ENCODE assay signal across 27 mouse cellular contexts in the genomic region with DNA sequence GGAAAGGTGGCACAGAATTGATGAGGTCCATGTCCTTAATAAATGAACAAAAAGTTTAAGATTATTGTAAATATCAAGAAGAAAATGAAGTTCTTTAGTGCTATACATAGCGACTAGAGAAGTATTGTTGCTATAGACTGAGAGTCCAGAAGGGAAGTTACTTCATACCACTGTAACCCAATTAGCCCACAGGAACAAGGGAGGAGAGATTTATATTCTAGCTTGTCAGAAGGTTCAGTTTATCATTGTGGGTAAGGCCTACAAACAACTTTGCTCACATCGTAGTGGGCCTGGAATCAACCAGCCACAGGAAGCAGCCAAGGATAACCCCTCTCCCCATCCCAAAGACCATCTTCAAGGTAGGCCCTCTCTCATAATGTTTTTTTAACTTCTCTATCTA.
"Had no signal": no experiment of that assay in that cellular context is flagged by ENCODE, and none has a peak within 500 bp of the region (broad histone marks: within the 10 kb centered on the region; RNA-seq: fewer than 3 reads in every experiment).

No protein-coding gene starts in this region.

- ATAC-seq: hindbrain, embryonic 16.5 days; inflammation-experienced regulatory T-cells, adult 6 months; intestine, embryonic 15.5 days; intestine, postnatal 0 days had no signal

- H3K36me3 ChIP-seq: heart, embryonic 10.5 days; heart, embryonic 12.5 days; hindbrain, embryonic 10.5 days; hindbrain, embryonic 12.5 days; intestine, embryonic 15.5 days; kidney, embryonic 15.5 days; limb, embryonic 10.5 days; limb, embryonic 12.5 days; liver, embryonic 13.5 days had no signal

- H3K27me3 ChIP-seq: heart, embryonic 12.5 days; hindbrain, embryonic 12.5 days; kidney, embryonic 15.5 days; limb, embryonic 12.5 days; liver, embryonic 13.5 days had no signal

- H3K27ac ChIP-seq: heart, embryonic 10.5 days; hindbrain, embryonic 10.5 days; hindbrain, embryonic 12.5 days; hindbrain, embryonic 14.5 days; intestine, embryonic 15.5 days; kidney, embryonic 15.5 days; kidney, postnatal 0 days; limb, embryonic 10.5 days; limb, embryonic 12.5 days; liver, embryonic 13.5 days had no signal

- H3K4me3 ChIP-seq: heart, embryonic 10.5 days; heart, embryonic 12.5 days; hindbrain, embryonic 10.5 days; hindbrain, embryonic 12.5 days; intestine, embryonic 15.5 days; kidney, embryonic 15.5 days; limb, embryonic 10.5 days; limb, embryonic 12.5 days; liver, embryonic 13.5 days had no signal

- H3K4me1 ChIP-seq: heart, embryonic 10.5 days; heart, embryonic 12.5 days; hindbrain, embryonic 10.5 days; hindbrain, embryonic 12.5 days; intestine, embryonic 15.5 days; kidney, embryonic 15.5 days; limb, embryonic 10.5 days; limb, embryonic 12.5 days had no signal

- H3K4me2 ChIP-seq: heart, embryonic 12.5 days; hindbrain, embryonic 12.5 days; hindbrain, embryonic 14.5 days; intestine, embryonic 15.5 days; kidney, embryonic 15.5 days; limb, embryonic 12.5 days; liver, embryonic 11.5 days; liver, embryonic 13.5 days had no signal

- H3K9ac ChIP-seq: heart, embryonic 12.5 days; hindbrain, embryonic 12.5 days; hindbrain, embryonic 14.5 days; intestine, embryonic 15.5 days; kidney, embryonic 15.5 days; limb, embryonic 12.5 days; liver, embryonic 13.5 days had no signal

- DNase-seq: gastrocnemius, postnatal 14 days; gastrocnemius, postnatal 36 days; heart, adult 18-20 months; heart, postnatal 10 days; heart, postnatal 36 days; kidney, adult 18-20 months; kidney, adult 8-10 months; kidney, postnatal 14 days; kidney, postnatal 36 days; layer of hippocampus, adult 9-11 months; layer of hippocampus, postnatal 36 days; liver; liver, embryonic 13.5 days had no signal

- H3K9me3 ChIP-seq: heart, embryonic 10.5 days; heart, embryonic 12.5 days; hindbrain, embryonic 10.5 days; hindbrain, embryonic 12.5 days; intestine, embryonic 15.5 days; kidney, embryonic 15.5 days; limb, embryonic 10.5 days; limb, embryonic 12.5 days; liver, embryonic 13.5 days had no signal
